Mouse (Mus musculus) testis, adult 2 months (tissue): ENCODE results near the gene Mgrn1. TPM values are rescaled to one million over a fixed set of nuclear protein-coding genes. Genes with fewer than 3 reads are reported as not detected.

Experiments
- H3K27ac ChIP-seq: fragments of 200-500 bp; 2 replicates; pipeline ENCODE4 v1.5.1; 2012; ENCODE audit warnings: low read depth, low read length; ENCODE audit not compliant: control insufficient read depth, insufficient read depth
- H3K27me3 ChIP-seq: fragments of 200-500 bp; 2 replicates; pipeline ENCODE4 v1.6.1; 2012; ENCODE audit warnings: mild to moderate bottlenecking, low read length, moderate library complexity; ENCODE audit not compliant: control insufficient read depth, insufficient read depth
- H3K36me3 ChIP-seq: fragments of 200-500 bp; 2 replicates; pipeline ENCODE4 v1.6.1; 2012; ENCODE audit warnings: mild to moderate bottlenecking, low read length; ENCODE audit not compliant: control insufficient read depth, insufficient read depth
- H3K4me1 ChIP-seq: fragments of 200-500 bp; 2 replicates; pipeline ENCODE4 v1.6.1; 2012; ENCODE audit warnings: low read length; ENCODE audit not compliant: control insufficient read depth, insufficient read depth
- H3K4me3 ChIP-seq: fragments of 200-500 bp; 2 replicates; pipeline ENCODE4 v1.5.1; 2012; ENCODE audit warnings: low read depth, mild to moderate bottlenecking, low read length, moderate library complexity, mixed read lengths; ENCODE audit not compliant: control insufficient read depth
- CTCF ChIP-seq: fragments of 200-500 bp; IDR thresholded peaks from 2 replicates; pipeline ENCODE4 v1.5.1; 2012; ENCODE audit warnings: low read depth, mild to moderate bottlenecking, inconsistent platforms, low read length, moderate library complexity; ENCODE audit not compliant: control insufficient read depth, insufficient read depth, insufficient replicate concordance
- POLR2A ChIP-seq: fragments of 200-500 bp; IDR thresholded peaks from 2 replicates; pipeline ENCODE4 v1.6.1; 2012; ENCODE audit warnings: low read depth, mild to moderate bottlenecking, inconsistent platforms, low read length, moderate library complexity; ENCODE audit not compliant: control insufficient read depth
- polyA plus RNA-seq: library from polyadenylated mRNA; depleted of rRNA; stranded (reverse); fragments of >200 nt; gene quantifications from 2 replicates; pipeline ENCODE4 v1.2.3, GENCODE M21; 2012; rRNA removed

Mgrn1 gene
- polyA plus RNA-seq, 1 experiment: 29.6 TPM

DNA sequence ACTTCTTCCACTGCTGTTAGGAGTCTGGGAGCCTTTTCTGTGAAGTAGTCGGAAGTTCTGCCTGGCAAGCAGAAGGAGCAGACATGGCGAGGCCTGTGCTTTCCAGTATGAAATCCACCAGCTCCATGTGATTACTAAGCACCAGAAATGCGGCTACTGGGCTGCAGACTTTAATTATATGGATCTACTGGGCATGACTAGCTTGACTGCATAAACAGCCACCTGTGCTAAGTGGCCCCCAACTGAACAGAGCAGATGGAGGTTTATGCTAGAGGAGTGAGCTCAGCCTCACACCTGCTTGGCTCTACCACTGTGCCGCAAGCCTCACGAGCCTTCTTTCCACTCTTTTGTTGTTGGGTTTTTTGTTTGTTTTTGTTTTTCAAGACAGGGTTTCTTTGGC is 88.5 kb downstream of the Mgrn1 start:
- Histone ChIP-seq H3K27ac (no peak overlapping the region), H3K36me3 (peaks cover 1% of the 10 kb centered on the region), H3K4me3 (no peak overlapping the region), H3K4me1 (no peaks in the 10 kb centered on the region), H3K27me3 (no peaks in the 10 kb centered on the region)
- no peak for TF ChIP-seq CTCF
- no peak for TF ChIP-seq POLR2A

DNA sequence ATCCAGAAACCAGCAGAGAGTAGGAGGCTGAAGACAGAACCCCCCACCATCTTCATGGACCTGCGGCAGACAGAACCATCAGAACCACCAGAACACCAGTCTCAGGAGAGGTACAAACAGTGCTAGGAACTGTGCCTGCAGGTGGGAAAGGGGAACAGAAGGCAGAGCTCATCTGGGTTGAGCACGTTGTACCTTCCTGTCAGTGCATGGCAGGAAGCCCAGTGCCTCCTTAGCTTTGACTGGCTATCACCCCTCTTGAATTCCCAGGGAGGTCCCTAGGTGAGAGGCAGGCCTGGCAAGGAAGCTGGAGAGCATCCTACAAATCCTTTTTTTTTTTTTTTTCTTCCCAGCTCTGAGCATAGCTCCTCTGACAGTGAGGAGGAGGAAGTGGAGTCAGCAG is 90.1 kb downstream of the Mgrn1 start:
- no peaks in the 10 kb centered on the region; the same call in 1 of the 2 replicates for H3K36me3 ChIP-seq
- H3K4me1 ChIP-seq: no peaks in the 10 kb centered on the region
- H3K27ac ChIP-seq: no peak overlapping the region
- H3K27me3 ChIP-seq: no peaks in the 10 kb centered on the region
- H3K4me3 ChIP-seq: no peak overlapping the region
- no peak for TF ChIP-seq CTCF
- no peak for TF ChIP-seq POLR2A

DNA sequence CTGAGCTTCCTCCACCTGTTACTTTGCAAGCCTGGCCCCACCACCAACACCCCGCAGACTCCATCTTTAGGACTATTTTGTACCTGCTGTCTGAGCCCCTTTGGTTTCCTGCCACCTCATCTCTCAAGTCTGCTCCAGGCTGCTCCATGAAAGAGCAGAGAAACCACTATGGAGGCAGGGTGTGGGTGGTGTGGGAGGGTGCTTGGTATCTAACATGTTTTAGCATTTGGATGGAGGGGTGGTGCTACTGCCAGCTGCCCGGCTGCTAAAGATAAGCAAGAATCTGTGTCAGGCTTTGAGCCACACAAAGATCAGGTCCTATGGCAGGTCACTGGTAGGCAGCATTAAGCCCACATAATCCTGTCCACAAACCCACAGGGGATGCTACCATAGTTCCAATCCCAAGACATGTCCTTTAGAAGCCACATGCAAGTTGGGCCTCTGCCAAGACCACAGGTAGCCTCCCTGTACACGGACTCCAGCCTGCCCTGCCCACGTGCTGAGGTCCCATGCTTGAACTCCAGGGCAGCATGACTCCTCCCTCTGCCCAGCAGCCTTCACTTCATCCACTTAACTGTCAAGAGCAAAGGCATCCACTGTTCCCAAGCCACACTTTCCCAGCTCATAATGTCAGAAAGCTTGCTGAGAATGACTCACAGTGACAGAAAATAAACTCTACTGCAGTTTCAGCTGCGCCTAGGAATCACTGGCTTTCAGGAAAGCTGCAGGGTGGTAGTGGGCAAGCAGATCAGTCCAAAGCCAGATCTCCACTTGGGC is 92.4 kb downstream of the Mgrn1 start:
- Histone ChIP-seq H3K36me3 (no peaks in the 10 kb centered on the region; the same call in 1 of the 2 replicates), H3K27ac (no peak overlapping the region), H3K4me1 (no peaks in the 10 kb centered on the region), H3K4me3 (peak overlapping the region; percentile 44), H3K27me3 (no peaks in the 10 kb centered on the region)
- TF ChIP-seq POLR2A: no peak
- TF ChIP-seq CTCF: no peak

DNA sequence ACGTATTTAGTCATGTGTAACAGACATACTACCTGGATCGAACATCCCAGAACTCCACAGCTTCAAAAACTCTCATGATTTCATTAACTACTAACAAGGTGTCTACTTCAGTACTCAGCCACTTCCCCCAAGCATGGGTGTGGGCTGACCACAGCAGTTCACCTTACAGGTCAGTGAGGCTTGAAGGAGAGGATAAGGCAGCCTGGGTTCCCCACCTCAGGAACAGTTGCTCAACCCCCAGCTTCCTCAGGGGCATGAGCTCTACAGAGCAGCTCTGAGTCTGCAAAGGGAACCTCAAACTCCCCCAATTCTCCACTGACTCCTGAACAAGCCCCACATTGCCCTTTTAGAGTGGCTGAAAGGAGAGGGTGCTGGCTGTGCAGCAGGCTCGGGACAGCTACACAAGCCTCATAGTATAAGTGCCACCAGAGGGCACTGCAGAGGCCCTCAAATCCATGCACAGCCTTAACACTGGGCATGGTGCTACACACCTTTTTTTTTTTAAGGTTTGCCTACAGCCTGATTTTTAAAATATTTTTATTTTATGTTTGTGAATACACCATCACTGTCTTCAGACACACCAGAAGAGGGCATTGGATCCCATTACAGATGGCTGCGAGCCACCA is 93.8 kb downstream of the Mgrn1 start:
- Histone ChIP-seq H3K4me3 (no peak overlapping the region), H3K36me3 (no peaks in the 10 kb centered on the region), H3K27me3 (no peaks in the 10 kb centered on the region), H3K4me1 (no peaks in the 10 kb centered on the region), H3K27ac (no peak overlapping the region)
- TF ChIP-seq POLR2A (no peak), CTCF (peak; percentile 36; the same call in 1 of the 2 replicates)

DNA sequence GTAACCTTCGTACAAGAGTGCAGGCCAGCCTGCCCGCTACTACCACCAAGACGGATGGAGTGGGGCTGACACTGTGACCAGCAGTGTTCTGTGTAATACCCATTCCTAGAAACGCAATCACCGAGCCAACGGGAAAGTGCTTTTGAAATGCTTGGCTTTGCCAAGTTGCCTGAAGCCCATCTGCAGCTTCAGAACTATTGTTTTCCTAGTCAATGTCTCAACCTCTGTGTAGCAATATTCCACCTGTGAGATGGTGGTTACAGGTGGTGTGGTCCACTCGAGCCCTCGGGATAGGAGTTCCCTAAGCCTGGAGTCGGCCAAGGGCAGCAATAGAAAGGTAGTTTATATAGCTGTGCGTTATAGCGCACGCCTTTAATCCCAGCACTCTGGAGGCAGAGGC is 98.7 kb downstream of the Mgrn1 start:
- Histone ChIP-seq H3K27me3 (no peaks in the 10 kb centered on the region), H3K27ac (no peak overlapping the region), H3K36me3 (no peaks in the 10 kb centered on the region), H3K4me1 (peaks cover 5% of the 10 kb centered on the region; the same call in 1 of the 2 replicates), H3K4me3 (no peak overlapping the region)
- TF ChIP-seq CTCF (no peak), POLR2A (no peak)

Other genes starting within 250 kb of the Mgrn1 start
- 13.5 and 15.9 TPM in 2 replicates for gene Vasn, start 246.3 kb upstream of the Mgrn1 start, polyA plus RNA-seq
- gene Dnaja3, start 246.3 kb upstream of the Mgrn1 start, polyA plus RNA-seq: 26.7 and 28.0 TPM in 2 replicates
- 17.2 and 17.4 TPM in 2 replicates for gene Coro7, start 206.5 kb upstream of the Mgrn1 start, polyA plus RNA-seq
- gene Nmral1, start 166.9 kb upstream of the Mgrn1 start, polyA plus RNA-seq: 1.8 and 2.2 TPM in 2 replicates
- 538 and 552 TPM in 2 replicates for gene Hmox2, start 159.9 kb upstream of the Mgrn1 start, polyA plus RNA-seq
- gene Cdip1, start 96.0 kb upstream of the Mgrn1 start, polyA plus RNA-seq: 55.2 and 57.0 TPM in 2 replicates
- gene 4930562C15Rik, start 50.8 kb upstream of the Mgrn1 start, polyA plus RNA-seq: 55.3 and 61.1 TPM in 2 replicates
- 65.2 and 75.6 TPM in 2 replicates for gene Ubald1, start 5.9 kb upstream of the Mgrn1 start, polyA plus RNA-seq
- 43.1 and 44.3 TPM in 2 replicates for gene Nudt16l1, start 52.5 kb downstream of the Mgrn1 start, polyA plus RNA-seq
- 39.3 and 41.5 TPM in 2 replicates for gene Anks3, start 78.0 kb downstream of the Mgrn1 start, polyA plus RNA-seq
- gene Sept12, start 111.6 kb downstream of the Mgrn1 start, polyA plus RNA-seq: 558 and 561 TPM in 2 replicates
- gene Smim22, start 121.0 kb downstream of the Mgrn1 start, polyA plus RNA-seq: 1.7 and 4.3 TPM in 2 replicates
- gene Rogdi, start 127.3 kb downstream of the Mgrn1 start, polyA plus RNA-seq: 277 and 305 TPM in 2 replicates
- gene Glyr1, start 163.6 kb downstream of the Mgrn1 start, polyA plus RNA-seq: 44.5 and 45.3 TPM in 2 replicates
- 26.8 and 28.4 TPM in 2 replicates for gene Ubn1, start 163.8 kb downstream of the Mgrn1 start, polyA plus RNA-seq
- gene Ppl, start 246.2 kb downstream of the Mgrn1 start, polyA plus RNA-seq: 0.16 and 0.45 TPM in 2 replicates